Mouse (Mus musculus) left cerebral cortex, adult 18-20 months (tissue): ENCODE measurements around the gene Tfap2c. TPM values are rescaled to one million over a fixed set of nuclear protein-coding genes. Genes with fewer than 3 reads are reported as not detected.

ENCODE experiments used
- total RNA-seq, 2 experiments: library from RNA; stranded (reverse); gene quantifications; 2 replicates each; pipeline ENCODE4 v1.2.3; 2021

Gene Tfap2c
- total RNA-seq, 2 experiments from 2014 or later, result 0.16 TPM; not detected in 1

Other genes with a start within 250 kb of the Tfap2c start
- gene Fam210b, start 204.0 kb upstream of the Tfap2c start, total RNA-seq, result 10 to 100 TPM; 12.0 to 12.3 TPM
- gene Aurka, start 179.1 kb upstream of the Tfap2c start, total RNA-seq, result 1 to 10 TPM in 1 of 2 experiments, under 1 TPM in 1; 0.70 to 1.0 TPM
- gene Cstf1, start 178.9 kb upstream of the Tfap2c start, total RNA-seq, result 10 to 100 TPM; 20.4 to 23.4 TPM
- gene Cass4, start 155.8 kb upstream of the Tfap2c start, total RNA-seq, result under 1 TPM; 0.35 to 0.42 TPM
- 10 to 100 TPM; 71.0 to 74.2 TPM for gene Rtf2, start 109.0 kb upstream of the Tfap2c start, total RNA-seq
- not detected for gene Gcnt7, start 91.0 kb upstream of the Tfap2c start, total RNA-seq
- gene Fam209, start 77.1 kb upstream of the Tfap2c start, total RNA-seq, result not detected